Mouse (Mus musculus): Measurements from ENCODE around the gene Zer1.

Zer1 gene

DNA sequence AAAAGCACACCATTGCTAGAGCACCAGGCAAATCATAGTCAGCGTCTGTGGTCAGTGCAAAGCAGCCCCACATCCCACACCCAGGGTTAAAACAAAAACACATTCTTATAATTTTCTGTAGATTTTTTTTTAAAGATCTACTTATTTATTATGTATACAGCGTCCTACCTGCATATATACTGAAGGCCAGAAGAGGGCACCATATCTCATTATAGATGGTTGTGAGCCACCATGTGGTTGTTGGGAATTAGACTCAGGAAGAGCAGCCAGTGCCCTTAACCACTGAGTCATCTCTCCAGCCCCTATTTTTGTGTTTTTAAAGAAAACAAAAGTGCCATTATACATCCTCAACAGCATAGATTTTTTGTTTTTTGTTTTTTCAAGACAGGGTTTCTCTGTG is 4.4 kb upstream of the Zer1 start:
- DNase-seq (ENCODE audit: low spot score in 2 of 2) = peak in 1 of 2 experiments; percentile 44

DNA sequence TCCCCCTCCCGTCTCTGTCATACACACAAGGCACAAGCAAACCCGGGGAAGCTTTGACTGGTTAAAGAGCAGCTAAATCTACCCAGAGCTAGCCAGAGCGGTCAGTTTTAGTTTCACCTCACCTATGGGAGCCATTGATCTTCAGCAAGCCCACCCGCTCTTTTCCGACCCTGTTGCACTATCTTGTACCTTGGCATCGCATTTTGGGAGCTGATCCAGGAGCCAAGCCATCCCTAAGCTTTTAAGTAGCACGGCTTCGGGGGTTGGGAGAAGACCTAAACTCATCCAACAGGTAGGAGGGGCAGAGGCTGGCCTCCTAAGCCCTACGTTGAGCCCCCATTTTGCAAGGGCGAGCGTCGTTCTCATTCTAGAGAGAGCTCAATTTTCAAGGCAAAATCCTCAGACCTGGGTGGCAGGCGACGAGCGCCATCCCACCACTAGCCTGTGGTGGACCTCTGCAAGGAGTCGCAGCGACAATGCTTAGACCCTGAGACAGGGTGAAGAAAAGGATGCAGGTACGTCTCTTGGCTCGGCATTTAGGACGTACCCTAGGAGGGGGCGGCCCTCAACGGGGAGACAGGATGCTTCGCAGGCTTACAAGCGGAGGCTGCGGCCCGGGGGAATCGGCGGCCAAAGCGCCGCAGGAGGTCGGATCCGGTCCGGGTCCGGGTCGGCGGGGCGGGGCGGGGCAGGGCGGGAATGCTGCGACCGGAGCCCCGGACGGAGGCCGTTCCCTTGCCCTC is 485 bp downstream of the Zer1 start:
- DNase-seq (ENCODE audit: low spot score in 2 of 2) = peak in 1 of 2 experiments; percentile 28

DNA sequence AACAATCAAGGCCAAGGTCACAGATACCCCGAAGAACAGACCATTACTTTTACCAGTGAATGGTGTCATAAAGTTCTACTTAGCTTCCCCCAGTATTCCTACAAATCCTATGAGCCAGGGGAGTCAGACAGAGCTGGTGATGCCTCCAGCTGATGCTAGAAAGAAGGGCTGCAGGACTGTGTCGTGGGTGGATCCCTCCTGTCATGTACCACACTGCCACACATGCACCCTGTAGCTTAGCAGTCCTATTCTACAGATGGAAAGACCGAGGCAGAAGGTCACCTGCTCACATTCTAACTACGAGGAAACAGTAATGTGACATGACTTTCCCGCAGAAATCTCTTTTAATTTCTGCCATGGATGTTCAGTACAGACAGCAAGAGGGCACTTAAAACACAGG is 1.6 kb downstream of the Zer1 start:
- DNase-seq (ENCODE audit: low spot score in 2 of 2) = no peak

DNA sequence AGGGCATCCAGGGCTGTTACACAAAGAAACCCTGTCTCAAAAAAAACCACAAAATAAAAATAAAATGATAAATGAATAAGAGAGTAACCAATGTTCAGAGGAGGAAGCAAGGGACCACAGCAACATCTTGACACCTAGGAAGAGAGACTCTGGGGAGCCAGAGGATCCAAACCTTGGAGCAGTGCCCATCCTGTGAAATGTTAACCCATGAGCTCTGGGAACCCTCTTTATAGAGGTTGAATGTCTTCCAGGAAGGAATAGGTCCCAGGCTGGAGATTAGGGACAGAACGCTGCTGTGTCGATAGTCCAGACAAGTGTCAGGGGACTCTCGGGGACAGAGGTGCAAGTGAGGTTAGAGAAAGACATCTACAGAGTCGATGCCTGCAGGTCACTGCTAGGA is 4.1 kb downstream of the Zer1 start:
- no peak for DNase-seq (ENCODE audit: low spot score in 2 of 2)

DNA sequence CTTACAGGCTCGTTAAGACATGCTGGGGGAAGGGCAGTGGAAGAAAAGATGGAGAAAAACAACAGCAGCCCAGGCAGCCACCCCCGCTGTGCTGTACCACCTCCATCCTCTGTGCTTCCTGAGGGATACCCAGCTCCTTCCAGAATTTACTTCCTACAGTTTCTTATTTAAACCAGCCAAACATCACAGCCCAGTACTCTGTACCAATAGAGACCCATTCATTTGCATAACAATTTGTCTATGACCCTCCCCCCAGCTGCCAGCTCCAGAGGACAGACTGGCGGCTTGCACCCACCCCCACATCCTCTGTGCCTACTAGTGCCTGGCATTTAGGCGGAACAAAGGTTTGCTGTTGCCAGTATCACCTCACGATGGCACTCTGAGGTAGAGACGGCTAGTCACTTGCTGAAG is 4.7 kb downstream of the Zer1 start:
- DNase-seq (ENCODE audit: low spot score in 2 of 2) = peak; percentile 73 to 82

DNA sequence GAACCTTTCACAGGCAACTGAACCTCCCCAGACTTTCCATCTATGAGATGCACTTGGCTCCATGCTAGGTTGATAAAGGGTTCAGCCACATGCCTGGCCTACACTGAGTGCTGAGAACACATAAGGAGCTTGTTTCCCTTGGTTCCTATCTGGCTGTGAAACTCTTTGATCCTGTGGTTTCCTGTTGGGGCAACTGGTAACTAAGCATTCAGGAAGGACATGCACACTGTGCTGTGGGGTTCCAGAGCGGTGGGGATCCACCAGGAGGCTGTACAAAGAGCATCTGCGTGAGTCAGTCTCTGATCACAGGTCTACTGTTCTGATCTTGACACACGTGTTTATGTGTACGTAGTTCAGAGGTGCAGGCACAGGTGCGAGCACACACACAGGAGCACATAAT is 11.8 kb downstream of the Zer1 start:
- DNase-seq (ENCODE audit: low spot score in 2 of 2) = no peak

DNA sequence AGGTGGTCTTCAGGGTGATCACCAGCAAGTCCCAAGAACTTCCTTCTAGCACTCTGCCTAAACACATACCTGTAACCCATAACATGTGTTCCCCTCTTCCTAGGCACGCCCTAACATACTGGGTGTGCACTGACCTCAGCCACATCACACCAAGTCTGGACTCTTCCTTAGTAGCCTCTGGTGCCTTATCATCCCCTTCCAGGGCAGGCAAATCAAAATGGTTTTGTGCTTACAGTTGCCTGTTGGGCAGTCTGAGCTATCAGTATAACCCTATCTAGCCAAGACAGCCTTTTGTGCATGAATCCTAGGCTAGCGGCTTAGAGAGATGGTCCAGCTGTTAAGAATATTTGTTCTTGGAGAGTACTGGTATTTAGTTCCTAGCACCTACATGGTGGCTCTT is 12.9 kb downstream of the Zer1 start:
- DNase-seq (ENCODE audit: low spot score in 2 of 2) = no peak

DNA sequence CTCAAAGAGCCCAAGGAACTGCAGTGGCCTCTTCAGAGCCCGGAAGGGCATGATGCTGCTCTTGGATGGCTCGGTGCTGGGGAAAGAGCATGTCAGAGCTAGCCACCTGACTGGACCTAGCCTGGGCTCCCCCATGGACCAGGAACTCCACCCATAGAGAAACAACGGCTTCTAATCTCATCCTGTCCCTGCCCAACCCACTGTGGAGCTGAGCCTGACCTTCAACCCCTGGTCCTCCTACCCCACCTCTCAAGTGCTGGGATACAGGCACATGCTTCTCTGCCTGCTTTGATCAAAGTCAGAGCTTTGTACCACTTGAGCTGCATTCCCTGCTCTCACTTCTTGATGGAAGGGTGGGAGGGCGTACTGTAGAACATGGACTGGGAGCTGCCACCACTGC is 16.1 kb downstream of the Zer1 start:
- DNase-seq (ENCODE audit: low spot score in 2 of 2) = no peak

DNA sequence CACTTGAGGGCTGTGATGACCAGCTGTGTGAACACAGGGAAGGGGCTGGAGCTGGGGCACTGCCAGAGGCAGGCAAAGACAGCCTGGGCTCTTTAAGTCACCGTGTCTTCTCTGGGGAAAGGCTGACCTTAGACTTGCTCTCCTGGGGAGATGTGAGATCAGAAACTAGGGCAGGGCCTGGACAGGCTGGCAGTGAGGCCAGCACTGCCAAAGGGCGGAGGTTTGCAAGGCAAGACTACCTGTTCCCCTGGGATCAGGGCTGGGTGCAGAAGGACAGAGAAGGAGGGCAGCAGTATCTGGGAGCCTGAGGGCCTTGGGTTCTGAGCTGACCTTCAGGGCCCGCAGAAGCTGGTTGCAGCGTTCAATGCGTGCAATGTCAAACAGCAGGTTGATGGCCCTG is 16.7 kb downstream of the Zer1 start:
- no peak for DNase-seq (ENCODE audit: low spot score in 2 of 2)

DNA sequence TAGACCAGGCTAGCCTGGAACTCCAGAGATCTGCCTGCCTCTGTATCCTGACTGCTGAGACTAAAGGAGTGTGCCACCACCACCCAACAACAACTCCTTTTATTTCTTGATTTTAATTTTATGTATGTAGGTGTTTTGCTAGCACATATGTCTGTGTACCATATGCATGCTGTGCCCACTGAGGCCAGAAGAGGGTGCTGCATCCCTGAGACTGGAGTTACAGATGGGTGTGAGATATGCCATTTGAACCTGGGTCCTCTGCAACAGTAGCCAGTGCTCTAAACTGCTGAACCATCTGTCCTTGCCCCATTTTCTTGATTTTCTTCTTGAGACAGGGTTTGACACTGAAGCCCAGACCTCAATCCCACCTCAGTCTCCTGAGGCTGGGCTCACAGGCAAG is 18.0 kb downstream of the Zer1 start:
- peak in 1 of 2 experiments; percentile 40 for DNase-seq (ENCODE audit: low spot score in 2 of 2)

DNA sequence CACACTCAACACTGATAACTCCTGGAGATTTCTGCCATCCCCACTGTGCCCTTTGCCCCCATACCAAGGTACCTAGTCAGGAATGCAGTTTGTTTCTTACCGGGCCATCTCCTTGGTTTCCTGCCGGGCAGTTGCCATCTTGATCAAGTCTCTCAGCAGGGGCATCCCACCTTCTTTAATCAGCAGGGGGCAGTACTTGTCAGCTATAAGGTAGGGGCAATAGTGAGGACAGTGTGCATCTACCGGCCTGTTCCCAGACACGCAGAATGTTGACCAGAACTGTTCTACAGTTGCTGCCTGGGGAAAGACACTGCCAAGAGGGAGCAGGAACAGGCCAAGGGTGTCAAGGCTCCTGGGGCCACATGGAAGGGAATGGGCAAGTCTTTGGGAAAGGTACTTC is 24.2 kb downstream of the Zer1 start:
- DNase-seq (ENCODE audit: low spot score in 2 of 2) = no peak

DNA sequence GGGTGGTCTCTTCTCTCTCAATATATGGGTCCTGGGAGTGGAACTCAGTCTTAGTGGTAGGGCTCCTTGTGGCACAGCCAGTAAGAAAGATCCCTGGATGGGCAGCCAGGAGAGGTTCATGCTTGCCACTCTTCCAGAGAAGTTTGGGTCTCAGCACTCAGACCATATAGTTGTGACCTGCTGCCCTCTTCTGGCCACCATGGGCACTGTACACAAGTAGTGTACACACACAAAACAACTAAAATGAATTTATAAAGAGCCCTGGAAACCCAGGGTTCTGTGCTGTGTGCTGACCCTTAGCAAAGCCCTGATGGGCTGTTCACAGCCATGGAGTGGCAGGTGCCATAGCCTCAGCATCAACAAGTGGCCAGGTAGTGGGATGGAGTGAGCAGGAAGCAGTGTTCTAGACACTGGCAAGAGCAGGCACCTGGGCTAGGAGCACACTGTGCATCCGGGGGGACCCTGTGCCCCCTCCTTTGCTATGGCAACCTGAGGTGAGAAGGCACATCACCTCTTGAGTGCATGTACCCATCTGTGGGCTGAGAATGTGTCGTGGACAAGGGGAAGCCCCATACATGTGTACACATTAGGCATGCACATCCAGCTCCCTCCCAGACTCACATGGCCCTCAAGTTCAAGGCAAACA is 28.4 kb downstream of the Zer1 start:
- peak in 1 of 2 experiments; percentile 27 for DNase-seq (ENCODE audit: low spot score in 2 of 2)

DNA sequence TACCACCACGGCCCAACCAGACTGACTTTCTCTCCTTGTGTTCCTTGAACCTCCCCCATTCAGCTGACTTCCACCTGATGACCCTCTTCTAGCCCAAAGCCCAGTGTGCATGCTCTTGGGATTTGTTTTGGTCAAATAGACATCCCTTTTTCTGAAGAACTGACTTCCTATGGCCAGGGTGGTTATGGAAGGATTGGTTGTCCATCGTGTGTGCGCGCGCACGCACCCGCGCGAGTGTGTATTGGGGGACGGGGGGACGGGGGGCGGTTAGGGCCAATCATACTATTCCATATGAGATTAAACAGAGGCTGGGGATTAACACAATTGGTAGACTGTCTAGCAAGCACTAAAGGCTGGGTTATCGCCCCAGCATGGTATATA is 30.2 kb downstream of the Zer1 start:
- no peak for DNase-seq (ENCODE audit: low spot score in 2 of 2)

DNA sequence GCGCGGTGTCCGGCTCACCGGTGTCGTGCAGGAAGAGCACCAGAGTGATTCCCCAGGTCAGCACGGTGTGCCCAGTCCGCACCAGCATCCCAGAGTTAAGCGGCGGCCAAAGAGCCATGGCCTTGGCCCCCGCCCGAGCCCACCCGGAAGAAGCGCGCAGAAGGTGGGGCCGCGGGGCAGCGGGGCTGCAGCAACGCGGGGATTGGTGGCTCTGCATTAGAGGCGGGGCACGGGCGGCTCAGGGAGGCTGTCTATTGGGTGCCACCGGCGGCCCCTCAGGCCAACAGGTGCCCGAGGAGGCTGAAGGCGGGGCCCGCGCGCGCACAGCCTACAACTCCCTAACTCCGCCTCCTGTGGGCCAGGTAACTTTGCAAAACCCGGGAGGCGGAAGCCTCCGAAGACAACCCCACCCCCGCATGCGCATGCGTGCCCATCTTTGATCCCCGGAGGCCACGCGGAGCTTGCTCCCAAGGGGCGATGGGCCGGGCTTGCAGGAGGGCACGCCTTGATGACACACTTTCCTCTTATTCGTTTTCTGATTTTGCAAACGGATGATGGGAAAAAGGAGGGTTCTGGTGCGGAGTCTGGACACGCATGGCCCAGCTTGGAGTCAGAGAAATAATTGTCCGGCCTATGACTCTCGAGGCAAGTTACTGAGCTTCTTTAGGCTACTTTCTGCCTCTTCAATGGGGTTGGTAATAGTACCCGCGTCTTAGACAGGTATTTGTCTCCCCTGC is 30.7 kb downstream of the Zer1 start, which contains the start of gene Zdhhc12:
Gene Zdhhc12, minus strand, starts transcription at position 178 of the 737 bp plus-strand sequence.
- DNase-seq (ENCODE audit: low spot score in 2 of 2) = peak; percentile 92

DNA sequence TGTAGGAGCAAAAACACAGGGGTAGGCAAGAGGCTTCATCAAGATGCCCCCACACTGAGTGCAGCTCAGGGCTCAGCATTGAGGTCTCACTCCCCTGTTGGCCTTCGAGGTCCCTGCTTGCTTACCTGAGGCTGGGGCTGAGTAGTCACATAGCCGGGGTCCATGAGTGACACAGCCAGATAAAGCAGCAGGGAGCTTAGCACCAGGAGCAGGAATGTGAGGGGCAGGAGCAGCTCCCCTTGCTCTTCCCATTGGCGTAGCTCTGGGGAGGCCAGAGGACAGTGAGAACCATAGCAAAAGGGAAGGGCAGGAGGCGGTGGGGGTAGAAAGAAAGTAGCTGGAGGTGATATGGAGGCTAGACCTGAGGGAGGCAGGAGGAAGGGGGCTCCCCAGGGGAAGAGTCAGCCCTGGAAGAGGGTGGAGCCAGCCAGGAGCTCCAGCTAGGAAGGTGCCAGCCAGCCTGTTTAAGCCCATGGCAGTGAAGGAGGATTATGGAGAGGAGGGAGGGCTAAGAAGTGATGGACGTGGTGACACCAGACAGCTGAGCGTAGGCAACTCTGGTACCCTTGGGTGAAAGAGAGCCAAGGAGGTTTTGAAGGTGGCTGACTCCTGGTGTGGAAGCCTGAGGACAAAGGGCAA is 32.0 kb downstream of the Zer1 start:
- DNase-seq (ENCODE audit: low spot score in 2 of 2) = no peak

DNA sequence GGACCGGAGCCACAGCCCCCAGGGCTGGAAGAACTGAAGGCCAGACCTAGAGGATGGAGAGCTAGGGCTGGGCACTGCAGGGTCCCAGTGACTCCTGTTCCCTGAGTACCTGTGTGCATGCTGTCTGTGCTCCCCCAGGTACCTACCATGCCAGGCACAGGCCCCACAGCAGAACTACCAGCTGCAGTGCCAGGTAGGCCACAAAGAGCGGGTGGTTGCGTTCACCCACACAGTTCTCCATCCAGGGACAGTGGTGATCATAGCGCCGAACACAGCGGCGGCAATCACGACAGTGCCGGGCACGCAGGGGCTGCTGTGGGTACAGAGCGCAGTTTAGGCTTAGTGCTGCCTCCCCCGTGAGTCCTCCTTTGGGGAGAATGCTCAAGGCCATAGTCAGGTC is 32.9 kb downstream of the Zer1 start:
- no peak for DNase-seq (ENCODE audit: low spot score in 2 of 2)

DNA sequence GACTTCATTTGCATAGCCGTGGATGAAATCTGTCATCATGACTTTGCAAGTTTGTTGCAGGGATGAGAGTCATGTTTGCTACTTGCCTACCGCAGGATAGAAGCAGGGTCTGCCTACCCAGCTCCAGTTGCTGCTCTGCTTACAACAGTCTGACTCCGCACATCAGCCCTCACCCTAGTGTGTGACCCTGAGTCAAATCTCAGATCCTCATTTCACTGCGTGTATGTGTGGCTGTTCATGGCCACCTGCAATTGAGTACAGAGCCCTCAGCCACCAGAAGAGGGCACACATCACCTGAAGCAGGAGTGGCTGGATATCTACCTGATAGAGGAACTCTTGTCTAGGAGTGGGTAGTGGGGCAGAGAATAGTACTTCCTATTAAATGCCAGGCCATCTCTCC is 37.1 kb downstream of the Zer1 start:
- DNase-seq (ENCODE audit: low spot score in 2 of 2) = no peak

DNA sequence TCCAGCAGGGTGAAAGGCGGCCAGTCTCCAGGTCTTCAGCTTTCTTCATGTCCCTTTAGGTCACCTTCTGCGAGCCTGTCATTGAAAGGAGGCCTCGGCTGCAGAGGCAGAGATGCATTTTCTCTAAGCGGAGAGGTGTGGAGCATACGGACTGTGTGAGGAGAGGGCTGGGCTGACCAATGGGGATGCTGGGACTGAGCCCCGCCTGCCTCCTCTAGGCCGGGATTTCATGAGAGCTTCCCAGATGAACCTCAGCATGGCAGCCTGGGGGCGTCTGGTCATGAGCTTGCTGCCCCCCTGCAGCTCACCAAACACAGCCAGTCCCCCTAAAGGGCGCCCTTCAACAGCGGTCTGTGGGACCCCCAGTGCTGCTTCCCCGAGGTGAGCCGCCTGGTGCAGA is 39.8 kb downstream of the Zer1 start:
- no peak for DNase-seq (ENCODE audit: low spot score in 2 of 2)

DNA sequence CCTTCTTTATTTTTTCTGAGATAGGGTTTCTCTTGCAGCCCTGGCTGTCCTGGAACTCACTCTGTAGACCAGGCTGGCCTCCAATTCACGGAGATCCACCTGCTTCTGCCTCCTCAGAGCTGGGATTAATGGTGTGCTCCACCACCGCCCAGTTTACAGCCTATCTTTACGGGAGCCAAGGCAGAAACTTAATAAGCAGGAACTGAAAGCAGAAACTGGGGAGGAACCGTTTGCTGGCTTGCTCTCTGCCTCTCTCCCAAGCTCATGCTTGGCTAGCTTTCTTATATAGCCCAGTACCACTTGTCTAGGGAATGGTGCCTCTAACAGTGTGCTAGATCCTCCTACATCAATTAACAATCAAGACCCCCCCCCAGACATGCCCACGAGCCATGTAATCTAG is 40.3 kb downstream of the Zer1 start:
- DNase-seq (ENCODE audit: low spot score in 2 of 2) = no peak

DNA sequence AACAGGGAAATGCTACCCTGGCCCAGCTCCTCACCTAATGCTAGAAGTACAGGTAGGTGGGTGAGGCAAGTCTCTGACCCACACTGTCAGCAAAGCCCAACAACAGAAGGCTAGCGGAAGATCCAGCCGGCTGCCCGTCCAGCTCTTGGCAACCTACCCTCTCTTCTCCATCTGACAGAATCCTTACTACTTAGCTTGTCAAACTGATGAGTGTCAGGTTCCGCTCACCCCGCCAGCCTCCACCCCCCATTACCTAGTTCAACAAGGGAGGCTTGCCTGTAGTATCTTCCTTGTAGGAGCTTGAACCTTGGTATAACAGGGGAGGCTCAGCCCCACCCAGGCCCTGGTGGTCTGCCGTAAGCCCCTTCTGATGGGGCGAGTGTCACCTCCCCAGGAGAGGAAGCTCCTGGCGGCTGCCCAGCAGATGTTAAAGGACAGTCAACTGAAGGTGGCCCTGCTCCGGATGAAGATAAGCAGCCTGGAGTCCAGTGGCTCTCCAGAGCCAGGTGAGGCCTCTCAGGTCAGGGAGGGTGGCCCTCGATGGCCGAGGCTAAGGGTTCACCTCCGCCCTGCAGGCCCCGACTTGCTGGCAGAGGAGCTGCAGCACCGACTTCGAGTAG is 44.1 kb downstream of the Zer1 start:
- no peak for DNase-seq (ENCODE audit: low spot score in 2 of 2)

DNA sequence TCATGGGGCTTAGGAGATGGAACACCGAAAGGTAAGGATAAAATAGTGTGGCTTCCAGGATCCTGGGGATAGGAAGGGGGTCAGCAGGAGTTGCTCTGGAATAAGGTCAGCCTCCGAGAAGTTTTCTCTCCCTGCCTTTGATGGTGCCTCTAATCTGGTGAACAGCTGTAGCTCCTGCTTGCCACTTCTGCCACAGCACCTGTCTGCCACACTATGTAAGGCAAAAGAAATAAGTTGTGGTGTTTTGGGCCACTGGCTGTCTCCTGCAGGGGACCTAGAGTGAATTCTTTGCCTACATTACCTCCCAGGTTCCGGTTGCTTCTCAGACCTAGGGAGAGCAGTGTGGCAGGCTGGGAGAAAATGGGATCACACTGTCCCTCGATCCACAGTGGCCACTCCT is 45.6 kb downstream of the Zer1 start:
- DNase-seq (ENCODE audit: low spot score in 2 of 2) = no peak

DNA sequence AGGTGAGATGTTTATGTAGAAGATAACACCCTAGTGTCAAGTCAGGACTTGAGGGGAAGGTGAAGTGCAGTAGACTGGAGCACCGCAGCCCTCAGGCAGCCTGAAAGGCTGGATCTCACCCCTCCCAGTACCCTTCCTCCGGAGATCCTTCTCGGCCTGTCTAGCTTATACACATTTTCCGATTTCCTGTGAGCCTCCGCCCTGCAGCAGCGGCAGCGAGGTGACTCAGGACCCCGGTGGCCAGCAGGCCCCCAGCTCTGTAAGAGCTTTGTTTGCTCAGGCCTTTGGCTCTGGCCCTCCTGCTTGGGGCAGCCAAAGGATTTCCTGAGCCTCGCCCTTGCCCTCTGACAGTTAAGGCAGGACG is 46.1 kb downstream of the Zer1 start:
- no peak for DNase-seq (ENCODE audit: low spot score in 2 of 2)
